Mouse (Mus musculus) hindbrain, embryonic 16.5 days (tissue): ENCODE results near the gene Prom2. TPM values are rescaled to one million over a fixed set of nuclear protein-coding genes. Genes with fewer than 3 reads are reported as not detected.

ENCODE experiments used
- ATAC-seq: fragments of 200-750 bp; cut with Nextera tagmentation; 2 replicates; pipeline ENCODE4 v1.8.0; 2017; ENCODE audit warnings: moderate TSS enrichment, moderate library complexity
- H3K27ac ChIP-seq: fragments of 300-500 bp; sonication (generic); 2 replicates; pipeline ENCODE4 v1.5.1; 2014; ENCODE audit warnings: low read depth, mild to moderate bottlenecking, control low read depth, low read length, moderate library complexity
- H3K27me3 ChIP-seq: fragments of 300-500 bp; sonication (generic); replicated peaks from 2 replicates; pipeline ENCODE4 v1.6.1; 2014; ENCODE audit warnings: low read length; ENCODE audit not compliant: control insufficient read depth, insufficient read depth
- H3K36me3 ChIP-seq: fragments of 300-500 bp; sonication (generic); 2 replicates; pipeline ENCODE4 v1.6.1; 2014; ENCODE audit warnings: mild to moderate bottlenecking, low read length, moderate library complexity, mixed read lengths; ENCODE audit not compliant: control insufficient read depth, insufficient read depth
- H3K4me1 ChIP-seq: fragments of 300-500 bp; sonication (generic); 2 replicates; pipeline ENCODE4 v1.6.1; 2014; ENCODE audit warnings: low read depth, low read length; ENCODE audit not compliant: control insufficient read depth, insufficient read depth
- H3K4me2 ChIP-seq: fragments of 300-500 bp; sonication (generic); 2 replicates; pipeline ENCODE4 v1.6.1; 2014; ENCODE audit warnings: mild to moderate bottlenecking, low read length, control low read depth, moderate library complexity
- H3K4me3 ChIP-seq: fragments of 300-500 bp; sonication (generic); 2 replicates; pipeline ENCODE4 v1.5.1; 2014; ENCODE audit warnings: mild to moderate bottlenecking, low read length, control low read depth, moderate library complexity
- H3K9ac ChIP-seq: fragments of 300-500 bp; sonication (generic); 2 replicates; pipeline ENCODE4 v1.6.1; 2014; ENCODE audit warnings: low read depth, mild to moderate bottlenecking, control low read depth, low read length, moderate library complexity
- H3K9me3 ChIP-seq: fragments of 300-500 bp; sonication (generic); 2 replicates; pipeline ENCODE4 v1.6.1; 2014; ENCODE audit warnings: mild to moderate bottlenecking, low read length, moderate library complexity; ENCODE audit not compliant: control insufficient read depth
- WGBS: fragments of 180-500 bp; shearing (Covaris S2); extraction: QIAGEN DNeasy Blood & Tissue Kit; methylation state at CpG from one replicate; pipeline ENCODE4 v1.1.7; 2014; 5-methylcytosine and 5-hydroxymethylcytosine counted together
- polyA plus RNA-seq: library from polyadenylated mRNA; unstranded; fragments of >200 nt; fragmentation: Nextera tagmentation; extraction: Ambion mirVana; gene quantifications from 2 replicates; pipeline ENCODE4 v1.2.1, GENCODE M21; 2015

Prom2 gene
- polyA plus RNA-seq, 1 experiment from 2014 or later, result 0.06 TPM

GRCm38 (mm10) chr2:127506131-127506632, 35.1 kb downstream of the Prom2 start:
- Histone ChIP-seq H3K4me2 (no peak overlapping the region), H3K27ac (no peak overlapping the region), H3K4me3 (no peak overlapping the region), H3K36me3 (no peaks in the 10 kb centered on the region), H3K4me1 (peaks cover 7% of the 10 kb centered on the region), H3K9me3 (no peaks in the 10 kb centered on the region), H3K27me3 (no peaks in the 10 kb centered on the region), H3K9ac (no peak overlapping the region; the same call in 1 of the 2 replicates)
- 91% methylated on average over 6 of the region's 6 CpGs for WGBS
- ATAC-seq, result no peak

GRCm38 (mm10) chr2:127505196-127505595, 36.1 kb downstream of the Prom2 start:
- Histone ChIP-seq H3K27ac (no peak overlapping the region; the same call in 1 of the 2 replicates), H3K9ac (no peak overlapping the region), H3K9me3 (no peaks in the 10 kb centered on the region), H3K4me2 (no peak overlapping the region), H3K27me3 (no peaks in the 10 kb centered on the region), H3K36me3 (no peaks in the 10 kb centered on the region), H3K4me3 (no peak overlapping the region), H3K4me1 (peaks cover 7% of the 10 kb centered on the region)
- ATAC-seq, result no peak
- WGBS, result 69% methylated on average over 4 of the region's 4 CpGs

- Histone ChIP-seq H3K27ac (peak overlapping the region; percentile 59), H3K9ac (no peak overlapping the region)
- WGBS, result 44% methylated on average over 8 of the region's 8 CpGs
These were observed 37.3 kb downstream of the Prom2 start for GRCm38 (mm10) chr2:127503751-127504549.

GRCm38 (mm10) chr2:127501061-127501460, 40.2 kb downstream of the Prom2 start:
- no peaks in the 10 kb centered on the region for H3K9me3 ChIP-seq
- H3K4me1 ChIP-seq, result peaks cover 7% of the 10 kb centered on the region
- H3K4me3 ChIP-seq, result no peak overlapping the region
- WGBS, result 56% methylated on average over 7 of the region's 7 CpGs
- no peak overlapping the region for H3K4me2 ChIP-seq
- no peaks in the 10 kb centered on the region for H3K27me3 ChIP-seq
- no peaks in the 10 kb centered on the region for H3K36me3 ChIP-seq
- no peak overlapping the region for H3K9ac ChIP-seq
- H3K27ac ChIP-seq, result no peak overlapping the region
- ATAC-seq, result no peak

More at GRCm38 (mm10) chr2:127503751-127504549, 37.3 kb downstream of the Prom2 start:
- no peak overlapping the region for H3K4me3 ChIP-seq
- no peaks in the 10 kb centered on the region for H3K9me3 ChIP-seq
- no peaks in the 10 kb centered on the region for H3K27me3 ChIP-seq
- H3K4me2 ChIP-seq, result no peak overlapping the region
- peaks cover 7% of the 10 kb centered on the region for H3K4me1 ChIP-seq
- peak; percentile 77 for ATAC-seq
- no peaks in the 10 kb centered on the region for H3K36me3 ChIP-seq

GRCm38 (mm10) chr2:127498750-127499149, 42.5 kb downstream of the Prom2 start:
- H3K27ac ChIP-seq, result no peak overlapping the region
- H3K4me1 ChIP-seq, result no peaks in the 10 kb centered on the region
- no peaks in the 10 kb centered on the region for H3K27me3 ChIP-seq
- no peaks in the 10 kb centered on the region for H3K9me3 ChIP-seq
- H3K4me3 ChIP-seq, result no peak overlapping the region
- H3K36me3 ChIP-seq, result no peaks in the 10 kb centered on the region
- 77% methylated on average over 8 of the region's 8 CpGs for WGBS
- no peak for ATAC-seq
- H3K9ac ChIP-seq, result no peak overlapping the region
- no peak overlapping the region for H3K4me2 ChIP-seq

- no peak overlapping the region for H3K9ac ChIP-seq
- H3K27me3 ChIP-seq, result no peaks in the 10 kb centered on the region
- H3K36me3 ChIP-seq, result no peaks in the 10 kb centered on the region
- no peaks in the 10 kb centered on the region for H3K9me3 ChIP-seq
- no peaks in the 10 kb centered on the region for H3K4me1 ChIP-seq
- no peak overlapping the region for H3K4me3 ChIP-seq
- no peak overlapping the region for H3K4me2 ChIP-seq
- WGBS, result 38% methylated on average over 1 of the region's 1 CpGs
- no peak overlapping the region for H3K27ac ChIP-seq
- no peak for ATAC-seq
These were observed 44.9 kb downstream of the Prom2 start for GRCm38 (mm10) chr2:127496321-127496720.

GRCm38 (mm10) chr2:127484476-127485170, 56.6 kb downstream of the Prom2 start:
- 8% methylated on average over 19 of the region's 19 CpGs for WGBS
- Histone ChIP-seq H3K4me3 (peak overlapping the region; percentile 21), H3K9me3 (no peaks in the 10 kb centered on the region), H3K27me3 (peaks cover 45% of the 10 kb centered on the region), H3K27ac (no peak overlapping the region), H3K36me3 (no peaks in the 10 kb centered on the region), H3K4me2 (peak overlapping the region; percentile 49), H3K4me1 (peaks cover 22% of the 10 kb centered on the region), H3K9ac (no peak overlapping the region)
- peak; percentile 81 for ATAC-seq

- peak overlapping the region; percentile 41 for H3K4me3 ChIP-seq
- H3K36me3 ChIP-seq, result no peaks in the 10 kb centered on the region
- ATAC-seq, result no peak
- H3K27me3 ChIP-seq, result peaks cover 45% of the 10 kb centered on the region
- 2% methylated on average over 15 of the region's 21 CpGs for WGBS
- H3K9me3 ChIP-seq, result no peaks in the 10 kb centered on the region
- no peak overlapping the region for H3K27ac ChIP-seq
- 0 out of 2 replicates have a peak overlapping the region, but pooled peaks have one; percentile 2 for H3K9ac ChIP-seq
- peak overlapping the region; percentile 80 for H3K4me2 ChIP-seq
- H3K4me1 ChIP-seq, result peaks cover 22% of the 10 kb centered on the region
These were observed 58.3 kb downstream of the Prom2 start for GRCm38 (mm10) chr2:127483001-127483400.

GRCm38 (mm10) chr2:127482533-127482911, 58.7 kb downstream of the Prom2 start:
- H3K27ac ChIP-seq, result no peak overlapping the region
- H3K36me3 ChIP-seq, result no peaks in the 10 kb centered on the region
- ATAC-seq, result peak; percentile 82
- peaks cover 22% of the 10 kb centered on the region for H3K4me1 ChIP-seq
- under 1% methylated on average over 20 of the region's 21 CpGs for WGBS
- H3K4me2 ChIP-seq, result peak overlapping the region; percentile 80
- H3K9me3 ChIP-seq, result no peaks in the 10 kb centered on the region
- H3K4me3 ChIP-seq, result peak overlapping the region; percentile 41
- H3K27me3 ChIP-seq, result peaks cover 45% of the 10 kb centered on the region
- peak overlapping the region; percentile 51 for H3K9ac ChIP-seq
